Comparison of ENCODE assay signal across 18 mouse cellular contexts in the genomic region with DNA sequence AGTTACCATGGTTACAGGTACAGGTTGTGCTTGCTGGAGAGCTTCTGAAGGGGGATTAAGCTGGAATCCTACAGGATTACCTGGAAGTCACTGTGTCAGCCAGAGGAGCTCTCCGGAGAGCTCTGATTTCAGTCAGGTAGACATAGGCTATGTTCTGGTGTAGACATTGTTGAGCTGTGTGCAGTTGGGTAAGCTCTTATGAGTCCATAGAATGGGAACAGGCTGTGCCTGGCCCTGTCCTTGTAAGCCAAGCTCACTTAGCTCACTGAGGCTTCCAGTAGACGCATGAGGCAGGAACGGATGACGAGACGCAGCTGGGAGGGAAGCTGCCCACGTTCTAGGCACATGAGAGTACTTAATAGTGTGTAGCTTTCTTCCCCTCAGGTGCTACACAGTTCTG. TPM values are rescaled to one million over a fixed set of nuclear protein-coding genes. Genes with fewer than 3 reads are reported as not detected.
A peak's percentile ranks its signal among the peaks of the same experiment; 100 is the strongest.
DNase-seq lines count a peak whose midpoint lies in the region; ATAC-seq and TF ChIP-seq lines count a peak whose summit lies in the region.
"Had no signal": no experiment of that assay in that cellular context is flagged by ENCODE, and none has a peak within 500 bp of the region (broad histone marks: within the 10 kb centered on the region; RNA-seq: fewer than 3 reads in every experiment).

No protein-coding gene starts in this region.

- no peak overlapping the region for H3K4me3 ChIP-seq in heart, embryonic 14.5 days (ENCODE audit: control insufficient read depth in 1 of 2, insufficient read depth in 1 of 2, low read depth in 1 of 2, low read length in 2 of 2)
- H3K4me3 ChIP-seq in heart, adult 2 months: no peak overlapping the region
- no peak overlapping the region for H3K4me3 ChIP-seq in lung, embryonic 15.5 days
- no peak overlapping the region for H3K4me3 ChIP-seq in embryonic facial prominence, embryonic 12.5 days
- H3K4me3 ChIP-seq in limb, embryonic 14.5 days (replicated peaks; ENCODE audit: low read length): no peak overlapping the region
- H3K4me3 ChIP-seq: forebrain, embryonic 13.5 days; hindbrain, embryonic 10.5 days; neural tube, embryonic 12.5 days had no signal

- peaks cover 23 to 50% of the 10 kb centered on the region in 2 experiments for H3K4me1 ChIP-seq in heart, embryonic 14.5 days (ENCODE audit: control insufficient read depth in 2 of 2, insufficient read depth in 2 of 2, low read length in 2 of 2)
- H3K4me1 ChIP-seq in heart, adult 2 months (ENCODE audit: control insufficient read depth, insufficient read depth, low read length): peaks cover 5% of the 10 kb centered on the region
- H3K4me1 ChIP-seq in lung, embryonic 15.5 days: peaks cover 53% of the 10 kb centered on the region
- peaks cover 56% of the 10 kb centered on the region for H3K4me1 ChIP-seq in embryonic facial prominence, embryonic 12.5 days
- peaks cover 27% of the 10 kb centered on the region for H3K4me1 ChIP-seq in limb, embryonic 14.5 days (ENCODE audit: control insufficient read depth, insufficient read depth, low read length)

- no peak for TF ChIP-seq EP300 in heart, adult 2 months (IDR thresholded peaks at IDR 0.05; ENCODE audit: insufficient read depth, low read depth, low read length)

- intact Hi-C loops in heart, adult 2 months (cut with DNase I): no loop called here

- WGBS in heart, embryonic 14.5 days: 66% methylated on average over 6 of the region's 6 CpGs
- WGBS in heart, adult 2 months: 64% methylated on average over 6 of the region's 6 CpGs
- 53% methylated on average over 6 of the region's 6 CpGs for WGBS in lung, embryonic 15.5 days
- 59% methylated on average over 6 of the region's 6 CpGs for WGBS in embryonic facial prominence, embryonic 12.5 days
- 47% methylated on average over 6 of the region's 6 CpGs for WGBS in limb, embryonic 14.5 days

- TF ChIP-seq POLR2A in heart, adult 2 months (IDR thresholded peaks at IDR 0.05; ENCODE audit: insufficient read depth, low read depth, low read length): no peak
- TF ChIP-seq POLR2A in limb, embryonic 14.5 days (IDR thresholded peaks at IDR 0.05; ENCODE audit: borderline replicate concordance, extremely low read depth, insufficient read depth, insufficient read length): no peak

- 0 out of 2 replicates have a peak, but pooled peaks cover 1% of the 10 kb centered on the region for H3K79me2 ChIP-seq in heart, adult 2 months (replicated peaks; ENCODE audit: control insufficient read depth, insufficient read depth, low read length)

- peaks cover 51% of the 10 kb centered on the region for H3K36me3 ChIP-seq in heart, embryonic 14.5 days (ENCODE audit: control insufficient read depth, insufficient read depth, low read length)
- H3K36me3 ChIP-seq in heart, adult 2 months (ENCODE audit: control insufficient read depth, insufficient read depth, low read length): no peaks in the 10 kb centered on the region
- peaks cover 48% of the 10 kb centered on the region for H3K36me3 ChIP-seq in lung, embryonic 15.5 days
- peaks cover 57% of the 10 kb centered on the region for H3K36me3 ChIP-seq in embryonic facial prominence, embryonic 12.5 days
- peaks cover 60% of the 10 kb centered on the region for H3K36me3 ChIP-seq in limb, embryonic 14.5 days (ENCODE audit: control insufficient read depth, insufficient read depth, low read length)

- H3K27ac ChIP-seq in heart, embryonic 14.5 days (replicated peaks in 1 of 2; ENCODE audit: control insufficient read depth in 1 of 2, insufficient read depth in 1 of 2, low read depth in 2 of 2, low read length in 2 of 2): no peak overlapping the region
- H3K27ac ChIP-seq in heart, adult 2 months: no peak overlapping the region
- H3K27ac ChIP-seq in lung, embryonic 15.5 days: no peak overlapping the region
- peak overlapping the region; percentile 63; the same call in 1 of the 2 replicates for H3K27ac ChIP-seq in embryonic facial prominence, embryonic 12.5 days
- H3K27ac ChIP-seq in limb, embryonic 14.5 days (replicated peaks; ENCODE audit: low read depth, low read length): 0 out of 2 replicates have a peak overlapping the region, but pooled peaks have one; percentile 26
- H3K27ac ChIP-seq: forebrain, embryonic 13.5 days; hindbrain, embryonic 10.5 days; neural tube, embryonic 12.5 days had no signal

- 0 out of 2 replicates have a peak overlapping the region, but pooled peaks have one; percentile 8 for H3K9ac ChIP-seq in heart, embryonic 14.5 days (ENCODE audit: low read length)
- H3K9ac ChIP-seq in heart, adult 2 months (ENCODE audit: low read depth, low read length): no peak overlapping the region
- H3K9ac ChIP-seq in lung, embryonic 15.5 days: peak overlapping the region; percentile 10; the same call in 1 of the 2 replicates
- H3K9ac ChIP-seq in embryonic facial prominence, embryonic 12.5 days: no peak overlapping the region; the same call in 1 of the 2 replicates
- H3K9ac ChIP-seq in limb, embryonic 14.5 days (ENCODE audit: low read depth, low read length, severe bottlenecking): no peak overlapping the region
- H3K9ac ChIP-seq: neural tube, embryonic 12.5 days had no signal

- DNase-seq in heart, adult 2 months: no peak
- no peak for DNase-seq in lung, postnatal 14 days
- no peak for DNase-seq in limb, embryonic 14.5 days (ENCODE audit: low spot score)
- DNase-seq in adrenal gland, postnatal 14 days: no peak
- DNase-seq in adrenal gland, postnatal 10 days: no peak
- DNase-seq: B cell, adult 2 months; cerebellum, adult 11-12 months; kidney, adult 11 months; right cerebral cortex, postnatal 4 days had no signal

- ATAC-seq in heart, embryonic 14.5 days (ENCODE audit: insufficient number of reproducible peaks, insufficient read depth, low FRiP score, low read depth): no peak
- ATAC-seq in lung, embryonic 15.5 days (ENCODE audit: borderline replicate concordance, extremely low read depth, low FRiP score, low TSS enrichment): no peak
- ATAC-seq in embryonic facial prominence, embryonic 12.5 days (ENCODE audit: insufficient number of reproducible peaks, insufficient read depth, low FRiP score, low TSS enrichment): no peak
- no peak for ATAC-seq in limb, embryonic 14.5 days (ENCODE audit: low FRiP score, low read depth)
- ATAC-seq: forebrain, embryonic 13.5 days; midbrain, embryonic 16.5 days; Patski had no signal

- no peak for TF ChIP-seq CTCF in heart, adult 2 months (IDR thresholded peaks at IDR 0.05)

- H3K9me3 ChIP-seq in heart, embryonic 14.5 days (ENCODE audit: control insufficient read depth, low read length): no peaks in the 10 kb centered on the region
- H3K9me3 ChIP-seq in lung, embryonic 15.5 days: no peaks in the 10 kb centered on the region
- H3K9me3 ChIP-seq in embryonic facial prominence, embryonic 12.5 days: no peaks in the 10 kb centered on the region
- no peaks in the 10 kb centered on the region for H3K9me3 ChIP-seq in limb, embryonic 14.5 days (ENCODE audit: control insufficient read depth, low read length)
- H3K9me3 ChIP-seq: forebrain, embryonic 13.5 days; hindbrain, embryonic 10.5 days; neural tube, embryonic 12.5 days had no signal

- no peak overlapping the region for H3K4me2 ChIP-seq in heart, embryonic 14.5 days (ENCODE audit: low read length)
- H3K4me2 ChIP-seq in lung, embryonic 15.5 days: no peak overlapping the region
- H3K4me2 ChIP-seq in embryonic facial prominence, embryonic 12.5 days (replicated peaks): no peak overlapping the region
- H3K4me2 ChIP-seq in limb, embryonic 14.5 days (replicated peaks; ENCODE audit: low read depth, low read length, severe bottlenecking): no peak overlapping the region
- H3K4me2 ChIP-seq: forebrain, embryonic 13.5 days; neural tube, embryonic 12.5 days had no signal

- no peaks in the 10 kb centered on the region for H3K27me3 ChIP-seq in heart, embryonic 14.5 days (ENCODE audit: control insufficient read depth, insufficient read depth, low read length)
- H3K27me3 ChIP-seq in heart, adult 2 months (ENCODE audit: control insufficient read depth, insufficient read depth, low read length): no peaks in the 10 kb centered on the region
- H3K27me3 ChIP-seq in lung, embryonic 15.5 days: no peaks in the 10 kb centered on the region
- no peaks in the 10 kb centered on the region for H3K27me3 ChIP-seq in embryonic facial prominence, embryonic 12.5 days
- H3K27me3 ChIP-seq in limb, embryonic 14.5 days (ENCODE audit: control insufficient read depth, insufficient read depth, low read length): no peaks in the 10 kb centered on the region
- H3K27me3 ChIP-seq: forebrain, embryonic 13.5 days; neural tube, embryonic 12.5 days had no signal

RNA-seq across cellular contexts. Expression of a gene that starts 8.4 kb away (rescaled TPM):
- 11.0 and 12.4 TPM in 2 replicates for polyA plus RNA-seq in heart, embryonic 14.5 days (2014; fragmentation: Nextera tagmentation; extraction: Ambion mirVana)
- 1 to 10 TPM; 6.2 to 6.8 TPM for total RNA-seq in heart, adult 2 months (2021)
- 3.5 and 3.8 TPM in 2 replicates for polyA plus RNA-seq in heart, adult 2 months (2012; rRNA removed)
- polyA plus RNA-seq in lung, embryonic 15.5 days (2015; fragmentation: Nextera tagmentation; extraction: Ambion mirVana): 19.5 and 19.7 TPM in 2 replicates
- 41.4 and 41.7 TPM in 2 replicates for polyA plus RNA-seq in embryonic facial prominence, embryonic 12.5 days (2016; fragmentation: Nextera tagmentation; extraction: Ambion mirVana)
- 41.0 and 49.5 TPM in 2 replicates for polyA plus RNA-seq in limb, embryonic 14.5 days (2012; rRNA removed)
- polyA plus RNA-seq in limb, embryonic 14.5 days (2014; fragmentation: Nextera tagmentation; extraction: Ambion mirVana): 20.6 and 23.6 TPM in 2 replicates
- total RNA-seq in adrenal gland, postnatal 14 days (2021): 14.1 and 18.8 TPM in 2 replicates
- total RNA-seq in adrenal gland, postnatal 10 days (2021): 10 to 100 TPM; 20.7 to 24.4 TPM
- polyA plus RNA-seq: Patski had no signal

RNA-seq across cellular contexts. Expression of a gene that starts 22.0 kb away (rescaled TPM):
- 0.24 and 0.61 TPM in 2 replicates for polyA plus RNA-seq in heart, embryonic 14.5 days (2014; fragmentation: Nextera tagmentation; extraction: Ambion mirVana)
- total RNA-seq in heart, adult 2 months (2021): under 1 TPM in 1 of 2 experiments, not detected in 1; 0.18 TPM
- 0.06 TPM in 2 replicates for polyA plus RNA-seq in heart, adult 2 months (2012; rRNA removed)
- polyA plus RNA-seq in lung, embryonic 15.5 days (2015; fragmentation: Nextera tagmentation; extraction: Ambion mirVana): 0.88 and 1.2 TPM in 2 replicates
- polyA plus RNA-seq in embryonic facial prominence, embryonic 12.5 days (2016; fragmentation: Nextera tagmentation; extraction: Ambion mirVana): 0.28 and 0.42 TPM in 2 replicates
- 1.0 and 1.3 TPM in 2 replicates for polyA plus RNA-seq in limb, embryonic 14.5 days (2012; rRNA removed)
- polyA plus RNA-seq in limb, embryonic 14.5 days (2014; fragmentation: Nextera tagmentation; extraction: Ambion mirVana): 0.25 and 0.54 TPM in 2 replicates
- 0.11 and 0.34 TPM in 2 replicates for total RNA-seq in adrenal gland, postnatal 14 days (2021)
- under 1 TPM; 0.15 to 0.48 TPM for total RNA-seq in adrenal gland, postnatal 10 days (2021)
- total RNA-seq: megakaryocyte progenitor cell, adult 5-6 weeks had no signal

RNA-seq across cellular contexts. Expression of a gene that starts 22.6 kb away (rescaled TPM):
- 5.7 and 6.1 TPM in 2 replicates for polyA plus RNA-seq in heart, embryonic 14.5 days (2014; fragmentation: Nextera tagmentation; extraction: Ambion mirVana)
- total RNA-seq in heart, adult 2 months (2021): 10 to 100 TPM in 1 of 2 experiments, 1 to 10 TPM in 1; 8.8 to 11.6 TPM
- polyA plus RNA-seq in heart, adult 2 months (2012; rRNA removed): 9.3 and 13.3 TPM in 2 replicates
- polyA plus RNA-seq in lung, embryonic 15.5 days (2015; fragmentation: Nextera tagmentation; extraction: Ambion mirVana): 18.3 and 18.8 TPM in 2 replicates
- polyA plus RNA-seq in embryonic facial prominence, embryonic 12.5 days (2016; fragmentation: Nextera tagmentation; extraction: Ambion mirVana): 31.6 and 31.8 TPM in 2 replicates
- 28.3 and 29.5 TPM in 2 replicates for polyA plus RNA-seq in limb, embryonic 14.5 days (2012; rRNA removed)
- 10.2 and 12.2 TPM in 2 replicates for polyA plus RNA-seq in limb, embryonic 14.5 days (2014; fragmentation: Nextera tagmentation; extraction: Ambion mirVana)
- 19.2 and 23.8 TPM in 2 replicates for total RNA-seq in adrenal gland, postnatal 14 days (2021)
- 10 to 100 TPM; 17.1 to 23.8 TPM for total RNA-seq in adrenal gland, postnatal 10 days (2021)

RNA-seq across cellular contexts. Expression of a gene that starts 37.9 kb away (rescaled TPM):
- polyA plus RNA-seq in heart, embryonic 14.5 days (2014; fragmentation: Nextera tagmentation; extraction: Ambion mirVana): 51.6 and 52.1 TPM in 2 replicates
- total RNA-seq in heart, adult 2 months (2021): 100 to 1,000 TPM; 112 to 127 TPM
- polyA plus RNA-seq in heart, adult 2 months (2012; rRNA removed): 142 and 156 TPM in 2 replicates
- polyA plus RNA-seq in lung, embryonic 15.5 days (2015; fragmentation: Nextera tagmentation; extraction: Ambion mirVana): 51.8 and 52.9 TPM in 2 replicates
- polyA plus RNA-seq in embryonic facial prominence, embryonic 12.5 days (2016; fragmentation: Nextera tagmentation; extraction: Ambion mirVana): 69.9 and 77.7 TPM in 2 replicates
- polyA plus RNA-seq in limb, embryonic 14.5 days (2012; rRNA removed): 80.2 and 84.4 TPM in 2 replicates
- polyA plus RNA-seq in limb, embryonic 14.5 days (2014; fragmentation: Nextera tagmentation; extraction: Ambion mirVana): 81.0 and 91.6 TPM in 2 replicates
- total RNA-seq in adrenal gland, postnatal 14 days (2021): 83.3 and 100 TPM in 2 replicates
- 100 to 1,000 TPM in 1 of 2 experiments, 10 to 100 TPM in 1; 90.9 to 109 TPM for total RNA-seq in adrenal gland, postnatal 10 days (2021)

RNA-seq across cellular contexts. Expression of a gene that starts 39.2 kb away (rescaled TPM):
- 7.6 and 11.0 TPM in 2 replicates for polyA plus RNA-seq in heart, embryonic 14.5 days (2014; fragmentation: Nextera tagmentation; extraction: Ambion mirVana)
- 1 to 10 TPM; 3.6 to 5.1 TPM for total RNA-seq in heart, adult 2 months (2021)
- polyA plus RNA-seq in heart, adult 2 months (2012; rRNA removed): 6.0 and 7.3 TPM in 2 replicates
- 50.9 and 52.7 TPM in 2 replicates for polyA plus RNA-seq in lung, embryonic 15.5 days (2015; fragmentation: Nextera tagmentation; extraction: Ambion mirVana)
- 154 and 161 TPM in 2 replicates for polyA plus RNA-seq in embryonic facial prominence, embryonic 12.5 days (2016; fragmentation: Nextera tagmentation; extraction: Ambion mirVana)
- polyA plus RNA-seq in limb, embryonic 14.5 days (2012; rRNA removed): 171 and 233 TPM in 2 replicates
- polyA plus RNA-seq in limb, embryonic 14.5 days (2014; fragmentation: Nextera tagmentation; extraction: Ambion mirVana): 83.5 and 114 TPM in 2 replicates
- 23.8 and 31.2 TPM in 2 replicates for total RNA-seq in adrenal gland, postnatal 14 days (2021)
- 10 to 100 TPM; 23.5 to 28.2 TPM for total RNA-seq in adrenal gland, postnatal 10 days (2021)
- total RNA-seq: megakaryocyte progenitor cell, adult 5-6 weeks had no signal

Comparison
In these comparisons a context has a peak if more than half of its experiments do, and no peak if none do; other contexts are left out.
1. H3K9ac ChIP-seq: peak in heart, embryonic 14.5 days (single experiment) and lung, embryonic 15.5 days (single experiment); none in heart, adult 2 months (single experiment), embryonic facial prominence, embryonic 12.5 days (single experiment) and limb, embryonic 14.5 days (single experiment).
2. H3K27ac ChIP-seq: peak in embryonic facial prominence, embryonic 12.5 days (single experiment) and limb, embryonic 14.5 days (single experiment); none in heart, embryonic 14.5 days (0 of 2), heart, adult 2 months (single experiment) and lung, embryonic 15.5 days (single experiment).